Mouse (Mus musculus) spleen, postnatal 10 days (tissue): ENCODE measurements around the gene Gm20425.

Experiments used
- DNase-seq, 2 experiments: peaks; one replicate each; pipeline ENCODE4 v3.0.0; 2021 to 2022; ENCODE audit warnings: low spot score in 2 of 2

Gm20425 gene

GRCm38 (mm10) chr9:103154568-103154967, 75.5 kb downstream of the Gm20425 start:
- no peak for DNase-seq

- no peak for DNase-seq
These were observed 76.8 kb downstream of the Gm20425 start for GRCm38 (mm10) chr9:103153286-103153685.

GRCm38 (mm10) chr9:103149074-103149799, 80.9 kb downstream of the Gm20425 start:
- no peak for DNase-seq

GRCm38 (mm10) chr9:103147103-103147502, 83.0 kb downstream of the Gm20425 start:
- DNase-seq, result no peak

- no peak for DNase-seq
These were observed 83.4 kb downstream of the Gm20425 start for GRCm38 (mm10) chr9:103146703-103147102.

- DNase-seq, result no peak
These were observed 83.8 kb downstream of the Gm20425 start for GRCm38 (mm10) chr9:103146257-103146656.

GRCm38 (mm10) chr9:103145351-103145750, 84.8 kb downstream of the Gm20425 start:
- no peak for DNase-seq

- DNase-seq, result no peak
These were observed 86.2 kb downstream of the Gm20425 start for GRCm38 (mm10) chr9:103143881-103144280.

- DNase-seq, result no peak
These were observed 88.8 kb downstream of the Gm20425 start for GRCm38 (mm10) chr9:103141266-103141665.

- no peak for DNase-seq
These were observed 89.7 kb downstream of the Gm20425 start for GRCm38 (mm10) chr9:103140384-103140783.
